Mouse (Mus musculus): ENCODE results near the gene Vmn2r83.

The Vmn2r83 gene

GRCm38 (mm10) chr10:79537271-79537670, 68.7 kb downstream of the Vmn2r83 start:
- no peak for DNase-seq (ENCODE audit: low read depth, low spot score)

- no peak for DNase-seq (ENCODE audit: low read depth, low spot score)
Measured at GRCm38 (mm10) chr10:79537781-79538180, 69.2 kb downstream of the Vmn2r83 start.

DNA sequence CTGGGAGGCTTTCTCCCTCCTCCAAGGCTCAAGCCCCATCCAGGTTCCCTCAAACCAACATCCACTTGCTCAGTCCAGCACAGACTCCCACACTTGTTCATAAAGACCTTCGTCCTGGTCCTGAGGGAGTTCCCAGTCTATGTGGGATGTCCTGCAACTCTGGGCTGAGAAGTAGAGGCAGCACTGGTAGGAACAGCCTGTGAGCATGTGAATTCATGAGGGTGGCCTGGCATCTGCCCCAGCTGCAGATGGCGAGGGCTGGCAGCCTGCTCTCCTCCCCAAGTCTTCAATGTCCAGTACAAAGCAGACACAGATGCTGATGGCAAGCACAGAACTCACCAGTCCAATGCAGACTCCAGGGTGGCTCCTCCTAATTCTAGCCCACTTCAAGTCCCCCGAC, 69.8 kb downstream of the Vmn2r83 start:
- DNase-seq (ENCODE audit: low read depth, low spot score) = no peak

- DNase-seq (ENCODE audit: low read depth, low spot score) = no peak
Measured at GRCm38 (mm10) chr10:79538873-79539272, 70.3 kb downstream of the Vmn2r83 start.

DNA sequence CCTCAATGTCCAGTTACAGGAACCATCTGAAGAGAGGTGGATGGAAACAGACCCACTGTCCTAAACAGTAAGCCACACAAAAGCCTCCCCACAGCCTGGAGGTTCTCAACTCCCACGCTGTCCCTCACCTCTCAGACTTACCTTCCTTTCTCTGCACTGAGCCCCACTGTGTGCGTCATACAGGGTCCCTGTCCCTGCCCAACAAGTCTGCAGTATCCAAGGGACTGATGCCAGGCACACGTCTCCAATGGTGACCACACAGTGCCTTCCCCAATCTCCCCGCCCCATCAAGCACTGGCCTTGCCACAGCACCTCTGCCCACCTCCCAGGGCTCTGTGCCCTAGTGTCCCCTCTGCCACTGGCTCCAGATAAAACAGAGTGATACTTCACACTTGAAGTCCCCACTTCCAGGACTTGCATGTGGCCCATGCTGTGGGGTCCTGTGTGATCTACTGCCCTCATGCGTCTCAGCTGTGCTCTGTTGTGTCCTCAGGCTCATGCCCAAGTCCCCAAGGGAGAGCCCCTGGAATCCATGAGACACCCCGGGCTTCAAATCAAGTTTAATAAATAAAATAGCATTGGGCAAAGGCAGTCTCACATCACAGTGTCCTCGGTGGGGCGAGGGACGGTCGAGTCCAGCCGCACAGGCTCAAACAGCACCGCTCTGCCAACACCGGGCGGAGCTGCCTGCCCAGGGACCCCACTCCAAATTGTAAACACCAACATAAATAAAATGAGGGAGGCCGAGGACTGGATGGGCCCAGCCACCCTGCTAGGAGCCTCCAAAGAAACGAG, 71.4 kb downstream of the Vmn2r83 start:
- no peak for DNase-seq (ENCODE audit: low read depth, low spot score)

DNA sequence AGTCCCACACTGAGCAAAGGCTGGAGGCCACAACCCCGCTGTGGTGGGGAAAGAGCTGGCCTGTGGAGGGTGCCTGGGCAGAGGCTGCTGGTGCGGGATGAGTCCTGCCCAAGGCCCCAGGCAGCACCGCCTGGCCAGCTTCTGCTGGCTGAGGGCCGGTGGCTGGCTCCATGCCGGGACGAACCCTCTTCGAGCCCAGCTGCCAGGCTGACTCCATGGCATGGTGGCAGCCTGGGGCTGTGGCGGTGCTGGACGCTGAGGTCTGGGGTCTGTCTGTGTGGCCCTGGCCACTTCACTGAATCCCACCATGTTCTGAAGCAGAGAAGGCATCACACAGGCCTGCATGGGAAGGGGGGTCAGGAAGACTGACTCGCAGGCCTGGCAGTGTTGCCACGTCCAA, 72.2 kb downstream of the Vmn2r83 start:
- DNase-seq (ENCODE audit: low read depth, low spot score) = no peak

- DNase-seq (ENCODE audit: low read depth, low spot score) = no peak
Measured at GRCm38 (mm10) chr10:79541522-79541921, 73.0 kb downstream of the Vmn2r83 start.

GRCm38 (mm10) chr10:79542171-79542570, 73.6 kb downstream of the Vmn2r83 start:
- DNase-seq (ENCODE audit: low read depth, low spot score) = no peak
